Mouse (Mus musculus) CD4-positive naive resting alpha-beta T cell, adult 57 days (primary cell): ENCODE results near the gene Olfr821. TPM values are rescaled to one million over a fixed set of nuclear protein-coding genes. Genes with fewer than 3 reads are reported as not detected.

Source experiments
- total RNA-seq: library from RNA; stranded (reverse); gene quantifications from one replicate; pipeline ENCODE4 v1.2.4, GENCODE M21; 2023

Olfr821 gene
- not detected for total RNA-seq

DNA sequence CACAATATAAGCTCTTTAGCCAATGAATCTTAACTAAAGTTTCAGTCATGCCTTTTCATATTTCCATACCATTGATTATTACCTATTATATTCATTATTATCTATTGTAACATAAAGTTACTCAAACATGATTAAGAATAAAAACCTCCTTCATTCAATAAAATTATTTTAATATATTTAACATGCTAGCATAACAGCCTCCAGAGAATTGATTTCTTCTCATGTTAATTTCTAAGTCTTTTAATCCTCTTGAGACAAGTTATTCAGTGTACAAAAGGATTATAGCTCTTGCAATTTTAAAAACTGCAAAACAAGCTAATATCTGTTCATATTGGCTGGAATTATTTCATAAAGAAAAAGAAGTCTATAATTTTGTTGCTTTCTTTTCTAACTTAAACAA lies at the start of gene Olfr821:
Gene Olfr821 (plus strand): TSS at position 301 of the 400 bp plus-strand sequence.

DNA sequence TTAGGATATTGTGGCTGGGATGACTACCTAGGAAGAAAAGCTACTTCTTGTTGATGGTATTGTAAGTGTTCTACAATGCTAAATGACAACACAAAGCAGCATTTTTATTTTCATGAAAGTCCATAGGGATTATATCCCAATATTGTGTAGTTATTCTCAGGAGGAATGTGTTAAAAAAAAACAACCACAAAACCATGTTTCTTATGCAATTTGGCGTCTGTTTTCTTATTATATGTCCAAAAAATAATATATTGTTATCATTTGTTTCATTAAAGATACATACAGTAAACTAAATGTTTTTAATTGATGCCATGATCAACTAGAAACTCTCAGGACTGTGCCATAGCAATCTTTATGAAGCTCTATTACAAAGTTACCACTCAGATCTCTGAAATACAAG lies 45.2 kb upstream of the Olfr821 start, which contains the start of gene Gm10310:
Gene Gm10310 (minus strand): TSS at position 101 of the 400 bp plus-strand sequence.

DNA sequence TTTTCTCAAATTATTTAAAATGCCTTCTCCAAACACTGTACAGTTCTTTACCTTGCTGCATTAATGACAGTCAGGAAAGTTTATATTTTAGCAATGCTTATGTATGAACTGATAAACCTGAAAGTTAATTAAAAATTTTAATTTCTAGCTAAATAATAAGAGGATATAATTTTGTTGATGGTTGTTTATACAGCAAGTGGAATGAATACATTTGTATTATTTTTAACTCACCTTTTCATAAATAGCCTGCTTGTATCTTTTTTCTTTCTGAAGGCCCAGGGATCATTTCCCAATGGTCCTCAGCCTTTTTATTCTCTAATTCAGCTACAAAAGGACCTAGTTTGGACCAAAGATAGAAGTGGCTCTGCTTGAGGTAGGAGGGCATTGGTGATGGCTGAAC lies 17.8 kb upstream of the Olfr821 start, which contains the start of gene Olfr820:
Gene Olfr820 (plus strand): TSS at position 301 of the 400 bp plus-strand sequence.

DNA sequence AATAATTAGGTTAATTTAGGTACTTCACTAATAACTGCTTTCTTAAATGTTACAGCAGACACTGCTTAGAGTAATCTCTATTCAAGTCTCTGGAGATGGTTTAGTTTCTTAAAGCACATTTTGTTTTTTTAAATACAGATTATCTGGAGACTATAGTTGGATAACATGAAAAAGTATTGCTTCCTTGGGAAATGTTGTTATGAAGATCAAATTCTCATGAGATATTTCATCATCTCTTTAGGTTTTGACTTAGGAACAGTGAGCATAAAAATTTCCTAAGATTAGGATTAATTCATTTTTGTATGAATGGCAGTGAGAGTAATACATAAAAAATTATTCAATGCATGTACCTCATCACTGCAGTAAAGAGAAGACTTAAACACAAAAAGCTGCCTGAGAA lies 40.8 kb downstream of the Olfr821 start, which contains the start of gene Olfr822:
Gene Olfr822 (plus strand): TSS at position 301 of the 400 bp plus-strand sequence.

Other genes with a start within 250 kb of the Olfr821 start
- not detected for gene Olfr810, start 235.4 kb upstream of the Olfr821 start, total RNA-seq
- gene Olfr811, start 226.0 kb upstream of the Olfr821 start, total RNA-seq: not detected
- not detected for gene Olfr812, start 184.3 kb upstream of the Olfr821 start, total RNA-seq
- not detected for gene Olfr813, start 175.0 kb upstream of the Olfr821 start, total RNA-seq
- not detected for gene Olfr814, start 150.5 kb upstream of the Olfr821 start, total RNA-seq
- not detected for gene Olfr815, start 124.5 kb upstream of the Olfr821 start, total RNA-seq
- gene Olfr816, start 114.8 kb upstream of the Olfr821 start, total RNA-seq: not detected
- gene Olfr818, start 81.2 kb upstream of the Olfr821 start, total RNA-seq: not detected
- gene Olfr819, start 63.1 kb upstream of the Olfr821 start, total RNA-seq: not detected
- gene Olfr247, start 54.2 kb upstream of the Olfr821 start, total RNA-seq: not detected
- gene Gm10310, start 45.3 kb upstream of the Olfr821 start, total RNA-seq: not detected
- gene Olfr820, start 17.7 kb upstream of the Olfr821 start, total RNA-seq: not detected
- not detected for gene Olfr822, start 40.9 kb downstream of the Olfr821 start, total RNA-seq
- gene Olfr823, start 85.0 kb downstream of the Olfr821 start, total RNA-seq: not detected
- not detected for gene Olfr824, start 99.7 kb downstream of the Olfr821 start, total RNA-seq
- gene Olfr825, start 136.4 kb downstream of the Olfr821 start, total RNA-seq: not detected
- gene Olfr826, start 153.8 kb downstream of the Olfr821 start, total RNA-seq: not detected
- not detected for gene Olfr827, start 184.1 kb downstream of the Olfr821 start, total RNA-seq
- not detected for gene Neurod4, start 249.9 kb downstream of the Olfr821 start, total RNA-seq